Mouse (Mus musculus): ENCODE data around the gene Tfeb.

- TF ChIP-seq CTCF (IDR thresholded peaks at IDR 0.05 in 2 of 3, conservative IDR thresholded peaks at IDR 0.05 in 1 of 3; ENCODE audit: control insufficient read depth in 1 of 3, insufficient read depth in 1 of 3, low read depth in 2 of 3, low read length in 3 of 3, poor library complexity in 1 of 3, severe bottlenecking in 1 of 3) (no peak), POLR2AphosphoS2 (IDR thresholded peaks at IDR 0.05; ENCODE audit: low read length) (no peak), CHD2 (IDR thresholded peaks at IDR 0.05; ENCODE audit: low read length) (no peak), JUND (IDR thresholded peaks at IDR 0.05; ENCODE audit: low read depth, low read length) (no peak), NELFE (IDR thresholded peaks at IDR 0.05; ENCODE audit: low read depth, low read length) (no peak), MAZ (IDR thresholded peaks at IDR 0.05; ENCODE audit: low read depth, low read length) (no peak), RCOR1 (IDR thresholded peaks at IDR 0.05; ENCODE audit: low read depth, low read length) (no peak), HCFC1 (IDR thresholded peaks at IDR 0.05; ENCODE audit: low read depth, low read length) (no peak)
These were observed 20.3 kb downstream of the Tfeb start for GRCm38 (mm10) chr17:47757056-47757610.
